Mouse (Mus musculus): ENCODE data around the gene Tapbp. TPM values are rescaled to one million over a fixed set of nuclear protein-coding genes. Genes with fewer than 3 reads are reported as not detected.
A peak's percentile ranks its signal among the peaks of the same experiment; 100 is the strongest.

The Tapbp gene
- total RNA-seq, 4 experiments from 2014 or later, result 195 to 259 (median 213) TPM

- no peak for DNase-seq
These were observed 53.2 kb downstream of the Tapbp start for GRCm38 (mm10) chr17:33968927-33969326.

GRCm38 (mm10) chr17:33969394-33969793, 53.7 kb downstream of the Tapbp start:
- DNase-seq, result no peak

GRCm38 (mm10) chr17:33972691-33973090, 57.0 kb downstream of the Tapbp start:
- no peak for DNase-seq

- no peak for DNase-seq
These were observed 57.9 kb downstream of the Tapbp start for GRCm38 (mm10) chr17:33973572-33973971.

GRCm38 (mm10) chr17:33977861-33978557, 62.3 kb downstream of the Tapbp start:
- no peak for DNase-seq

GRCm38 (mm10) chr17:33978631-33979031, 62.9 kb downstream of the Tapbp start:
- DNase-seq, result peak; percentile 87

Small RNAs within 50 kb of the gene (microRNA-seq; reads per million reads assigned to microRNA genes)
- 0 reads per million in 2 experiments for gene Gm27740

Other genes with a start within 250 kb of the Tapbp start
- gene Hnrnpm, start 229.0 kb upstream of the Tapbp start, total RNA-seq (2022), result 100 to 1,000 TPM; 130 to 158 (median 141) TPM
- 100 to 1,000 TPM in 3 of 4 experiments, 10 to 100 TPM in 1; 96.1 to 125 (median 112) TPM for gene March2, start 197.2 kb upstream of the Tapbp start, total RNA-seq (2022)
- gene Rab11b, start 155.4 kb upstream of the Tapbp start, total RNA-seq (2022), result 100 to 1,000 TPM; 251 to 297 (median 270) TPM
- 10 to 100 TPM; 37.2 to 78.4 (median 46.3) TPM for gene Angptl4, start 134.1 kb upstream of the Tapbp start, total RNA-seq (2022)
- 100 to 1,000 TPM in 3 of 4 experiments, 10 to 100 TPM in 1; 69.8 to 130 (median 111) TPM for gene Kank3, start 105.4 kb upstream of the Tapbp start, total RNA-seq (2022)
- 1,000 to 10,000 TPM; 1,538 to 1,820 (median 1,607) TPM for gene Rps28, start 91.3 kb upstream of the Tapbp start, total RNA-seq (2022)
- 100 to 1,000 TPM; 371 to 504 (median 430) TPM for gene Ndufa7, start 91.3 kb upstream of the Tapbp start, total RNA-seq (2022)
- 10 to 100 TPM; 29.5 to 63.3 (median 37.6) TPM for gene Cd320, start 72.8 kb upstream of the Tapbp start, total RNA-seq (2022)
- not detected for gene Gm7029, start 42.1 kb upstream of the Tapbp start, total RNA-seq (2022)
- gene Kifc1, start 25.2 kb upstream of the Tapbp start, total RNA-seq (2022), result 1 to 10 TPM; 1.7 to 3.2 (median 2.6) TPM
- gene Platr17, start 10.8 kb upstream of the Tapbp start, total RNA-seq (2022), result not detected
- 10 to 100 TPM; 30.2 to 36.2 (median 33.8) TPM for gene Daxx, start 6.5 kb upstream of the Tapbp start, total RNA-seq (2022)
- 10 to 100 TPM; 35.3 to 39.7 (median 37.5) TPM for gene Zbtb22, start within 50 bp of the Tapbp start, total RNA-seq (2022)
- gene Rgl2, start 13.6 kb downstream of the Tapbp start, total RNA-seq (2022), result 10 to 100 TPM; 42.1 to 76.2 (median 60.1) TPM
- 100 to 1,000 TPM in 1 of 4 experiments, 10 to 100 TPM in 3; 74.1 to 119 (median 79.6) TPM for gene Pfdn6, start 24.4 kb downstream of the Tapbp start, total RNA-seq (2022)
- 10 to 100 TPM; 30.0 to 43.8 (median 35.1) TPM for gene Wdr46, start 24.8 kb downstream of the Tapbp start, total RNA-seq (2022)
- 1 to 10 TPM; 6.9 to 8.7 (median 7.6) TPM for gene B3galt4, start 35.6 kb downstream of the Tapbp start, total RNA-seq (2022)
- gene Vps52, start 39.9 kb downstream of the Tapbp start, total RNA-seq (2022), result 10 to 100 TPM; 58.6 to 83.5 (median 69.6) TPM
- gene Rps18, start 40.1 kb downstream of the Tapbp start, total RNA-seq (2022), result 100 to 1,000 TPM; 668 to 711 (median 693) TPM
- 100 to 1,000 TPM; 493 to 638 (median 583) TPM for gene H2-K1, start 84.4 kb downstream of the Tapbp start, total RNA-seq (2022)
- 10 to 100 TPM; 42.7 to 84.4 (median 60.7) TPM for gene Ring1, start 108.8 kb downstream of the Tapbp start, total RNA-seq (2022)
- 100 to 1,000 TPM; 249 to 289 (median 271) TPM for gene H2-Ke6, start 112.2 kb downstream of the Tapbp start, total RNA-seq (2022)
- 100 to 1,000 TPM; 176 to 248 (median 200) TPM for gene Slc39a7, start 115.8 kb downstream of the Tapbp start, total RNA-seq (2022)
- gene Rxrb, start 115.9 kb downstream of the Tapbp start, total RNA-seq (2022), result 10 to 100 TPM; 54.8 to 70.9 (median 62.7) TPM
- 1 to 10 TPM in 3 of 4 experiments, under 1 TPM in 1; 0.55 to 1.7 (median 1.4) TPM for gene Col11a2, start 123.5 kb downstream of the Tapbp start, total RNA-seq (2022)
- 1 to 10 TPM in 1 of 4 experiments, under 1 TPM in 3; 0.24 to 1.1 (median 0.64) TPM for gene H2-Oa, start 176.4 kb downstream of the Tapbp start, total RNA-seq (2022)
- gene H2-DMa, start 203.6 kb downstream of the Tapbp start, total RNA-seq (2022), result 10 to 100 TPM; 12.2 to 24.6 (median 21.1) TPM
- gene Brd2, start 206.7 kb downstream of the Tapbp start, total RNA-seq (2022), result 100 to 1,000 TPM; 185 to 240 (median 215) TPM
- 1 to 10 TPM; 2.0 to 4.5 (median 4.0) TPM for gene H2-DMb2, start 227.4 kb downstream of the Tapbp start, total RNA-seq (2022)
- 10 to 100 TPM in 2 of 4 experiments, 1 to 10 TPM in 2; 5.2 to 11.5 (median 10.5) TPM for gene H2-DMb1, start 237.2 kb downstream of the Tapbp start, total RNA-seq (2022)